Comparison of ENCODE assay signal across 9 mouse cellular contexts in genomic region chr5:106990639-106991299, GRCm38 (mm10). TPM values are rescaled to one million over a fixed set of nuclear protein-coding genes. Genes with fewer than 3 reads are reported as not detected.
DNase-seq lines count a peak whose midpoint lies in the region; ATAC-seq and TF ChIP-seq lines count a peak whose summit lies in the region.
"Had no signal": no experiment of that assay in that cellular context is flagged by ENCODE, and none has a peak within 500 bp of the region (broad histone marks: within the 10 kb centered on the region; RNA-seq: fewer than 3 reads in every experiment).

No protein-coding gene starts in this region.

- WGBS in spleen, adult 2 months, result 33% methylated on average over 14 of the region's 14 CpGs
- WGBS in intestine, embryonic 14.5 days, result 22% methylated on average over 14 of the region's 14 CpGs
- WGBS in small intestine, adult 2 months, result 23% methylated on average over 14 of the region's 14 CpGs

- H3K4me1 ChIP-seq in spleen, adult 2 months (ENCODE audit: control insufficient read depth, insufficient read depth, insufficient read length), result no peaks in the 10 kb centered on the region
- peaks cover 40% of the 10 kb centered on the region for H3K4me1 ChIP-seq in intestine, embryonic 14.5 days (replicated peaks; ENCODE audit: control insufficient read depth, insufficient read depth, low read length)
- 0 out of 2 replicates have a peak, but pooled peaks cover 2% of the 10 kb centered on the region for H3K4me1 ChIP-seq in small intestine, adult 2 months (ENCODE audit: control insufficient read depth, insufficient read depth, insufficient read length, low read length)
- H3K4me1 ChIP-seq: neural tube, embryonic 12.5 days had no signal

- H3K4me3 ChIP-seq in spleen, adult 2 months (ENCODE audit: extremely low read depth, insufficient read depth, insufficient read length), result no peak overlapping the region
- no peak overlapping the region for H3K4me3 ChIP-seq in intestine, embryonic 14.5 days (ENCODE audit: low read depth, low read length)
- no peak overlapping the region for H3K4me3 ChIP-seq in small intestine, adult 2 months (ENCODE audit: low read depth, low read length)
- H3K4me3 ChIP-seq: neural tube, embryonic 12.5 days had no signal

- no peaks in the 10 kb centered on the region for H3K36me3 ChIP-seq in spleen, adult 2 months (ENCODE audit: control insufficient read depth, insufficient read depth, low read length)
- H3K36me3 ChIP-seq in intestine, embryonic 14.5 days (ENCODE audit: control insufficient read depth, insufficient read depth, low read length), result 0 out of 2 replicates have a peak, but pooled peaks cover 5% of the 10 kb centered on the region
- no peaks in the 10 kb centered on the region for H3K36me3 ChIP-seq in small intestine, adult 2 months (ENCODE audit: control insufficient read depth, insufficient read depth, low read length)
- H3K36me3 ChIP-seq: neural tube, embryonic 12.5 days had no signal

- no peaks in the 10 kb centered on the region for H3K9me3 ChIP-seq in intestine, embryonic 14.5 days (ENCODE audit: control insufficient read depth, low read length)
- H3K9me3 ChIP-seq: neural tube, embryonic 12.5 days had no signal

- H3K9ac ChIP-seq in intestine, embryonic 14.5 days (ENCODE audit: low read length), result no peak overlapping the region
- H3K9ac ChIP-seq: neural tube, embryonic 12.5 days had no signal

- peak; percentile 53; the same call in 1 of the 2 replicates for TF ChIP-seq CTCF in spleen, adult 2 months (IDR thresholded peaks at IDR 0.05; ENCODE audit: extremely low read depth, insufficient read depth, insufficient read length, insufficient replicate concordance)
- TF ChIP-seq CTCF in small intestine, adult 2 months (IDR thresholded peaks at IDR 0.05; ENCODE audit: extremely low read depth, insufficient read length, insufficient replicate concordance, low read depth, low read length), result peak; percentile 60; the same call in 1 of the 2 replicates

- TF ChIP-seq POLR2A in spleen, adult 2 months (IDR thresholded peaks at IDR 0.05; ENCODE audit: low read depth, low read length), result no peak
- TF ChIP-seq POLR2A in small intestine, adult 2 months (IDR thresholded peaks at IDR 0.05; ENCODE audit: low read depth, low read length), result no peak

- no peak overlapping the region for H3K27ac ChIP-seq in spleen, adult 2 months (ENCODE audit: insufficient read depth, low read length)
- peak overlapping the region; percentile 71; the same call in 1 of the 2 replicates for H3K27ac ChIP-seq in intestine, embryonic 14.5 days (ENCODE audit: low read depth)
- H3K27ac ChIP-seq in small intestine, adult 2 months (ENCODE audit: insufficient read depth, low read depth, low read length), result peak overlapping the region; percentile 39
- H3K27ac ChIP-seq: neural tube, embryonic 12.5 days had no signal

- no peaks in the 10 kb centered on the region for H3K27me3 ChIP-seq in spleen, adult 2 months (ENCODE audit: control insufficient read depth, insufficient read depth, low read length)
- H3K27me3 ChIP-seq in intestine, embryonic 14.5 days (replicated peaks; ENCODE audit: control insufficient read depth, insufficient read depth, low read length), result no peaks in the 10 kb centered on the region
- no peaks in the 10 kb centered on the region for H3K27me3 ChIP-seq in small intestine, adult 2 months (ENCODE audit: control insufficient read depth, insufficient read depth, low read length)
- H3K27me3 ChIP-seq: neural tube, embryonic 12.5 days had no signal

- no peak for DNase-seq in spleen, adult 2 months (ENCODE audit: low read depth in 1 of 2, low spot score in 2 of 2)
- no peak for DNase-seq in spleen, adult 12 weeks (ENCODE audit: low spot score)
- DNase-seq in cerebellum, adult 9-10 months, result peak; percentile 45
- DNase-seq in gastrocnemius, postnatal 25 days, result peak; percentile 56
- DNase-seq in intestine, embryonic 14.5 days (ENCODE audit: low spot score), result peak; percentile 84
- DNase-seq in left cerebral cortex, postnatal 4 days, result peak; percentile 61
- DNase-seq in mesoderm, embryonic 11.5 days (ENCODE audit: low read depth, low spot score), result peak; percentile 72

- peak overlapping the region; percentile 14; the same call in 1 of the 2 replicates for H3K4me2 ChIP-seq in intestine, embryonic 14.5 days (ENCODE audit: low read length)
- H3K4me2 ChIP-seq: neural tube, embryonic 12.5 days had no signal

- intact Hi-C loops in left cerebral cortex, postnatal 4 days (cut with DNase I), result loop anchor here (1.0 to 2.0 kb wide), 2 partner anchors 36 to 330 kb away; no protein-coding TSS in a partner anchor

- no peak; the same call in 1 of the 2 replicates for ATAC-seq in intestine, embryonic 14.5 days (replicated peaks; ENCODE audit: low FRiP score, low TSS enrichment, low read depth)

RNA-seq across cellular contexts. Expression of gene Cdc7, which starts 26.6 kb away (rescaled TPM):
- 6.8 and 6.9 TPM in 2 replicates for polyA plus RNA-seq in spleen, adult 2 months (2012; rRNA removed)
- under 1 TPM; 0.31 to 0.46 TPM for total RNA-seq in gastrocnemius, postnatal 25 days (2021)
- 49.8 and 59.8 TPM in 2 replicates for polyA plus RNA-seq in intestine, embryonic 14.5 days (2014; fragmentation: Nextera tagmentation; extraction: Ambion mirVana)
- 10 to 100 TPM; 22.7 to 30.1 TPM for total RNA-seq in left cerebral cortex, postnatal 4 days (2021)
- 1.5 and 1.9 TPM in 2 replicates for polyA plus RNA-seq in small intestine, adult 2 months (2012; rRNA removed)

Comparison
In these comparisons a context has a peak if more than half of its experiments do, and no peak if none do; other contexts are left out.
1. DNase-seq: peak in cerebellum, adult 9-10 months (single experiment), gastrocnemius, postnatal 25 days (single experiment), intestine, embryonic 14.5 days (single experiment), left cerebral cortex, postnatal 4 days (single experiment) and mesoderm, embryonic 11.5 days (single experiment); none in spleen, adult 2 months (0 of 2) and spleen, adult 12 weeks (single experiment).